Mouse (Mus musculus) mouse trophoblast stem cell (cell line): ENCODE data around the gene Ipo5.

Experiments used
- in situ Hi-C, 2 experiments: fragments of 300-500 bp; cut with MseI, MboI; formaldehyde crosslinking; loops; 2 replicates in 1 of 2; 3 replicates in 1 of 2; pipeline ENCODE4 v1.15.1; 2025

Gene Ipo5

GRCm38 (mm10) chr14:120921805-120922204, 10.8 kb downstream of the Ipo5 start:
- in situ Hi-C loops = no loop called here

- in situ Hi-C loops = no loop called here
Observed at GRCm38 (mm10) chr14:120924044-120924443, 13.0 kb downstream of the Ipo5 start.

- in situ Hi-C loops = no loop called here
Observed at GRCm38 (mm10) chr14:120925731-120926585, 14.9 kb downstream of the Ipo5 start.

GRCm38 (mm10) chr14:120931236-120931635, 20.2 kb downstream of the Ipo5 start:
- in situ Hi-C loops = no loop called here

- in situ Hi-C loops = no loop called here
Observed at GRCm38 (mm10) chr14:120933624-120934023, 22.6 kb downstream of the Ipo5 start.

GRCm38 (mm10) chr14:120937102-120937501, 26.1 kb downstream of the Ipo5 start:
- in situ Hi-C loops = no loop called here

- in situ Hi-C loops = no loop called here
Observed at GRCm38 (mm10) chr14:120942803-120943202, 31.8 kb downstream of the Ipo5 start.

GRCm38 (mm10) chr14:120945146-120945545, 34.1 kb downstream of the Ipo5 start:
- in situ Hi-C loops = no loop called here

GRCm38 (mm10) chr14:120947104-120947503, 36.1 kb downstream of the Ipo5 start:
- in situ Hi-C loops = no loop called here

GRCm38 (mm10) chr14:120949002-120949401, 38.0 kb downstream of the Ipo5 start:
- in situ Hi-C loops = no loop called here

- in situ Hi-C loops = no loop called here
Observed at GRCm38 (mm10) chr14:120950068-120950467, 39.0 kb downstream of the Ipo5 start.

- in situ Hi-C loops = no loop called here
Observed at GRCm38 (mm10) chr14:120952434-120952833, 41.4 kb downstream of the Ipo5 start.

GRCm38 (mm10) chr14:120960551-120960950, 49.5 kb downstream of the Ipo5 start:
- in situ Hi-C loops = no loop called here

GRCm38 (mm10) chr14:120960991-120961390, 50.0 kb downstream of the Ipo5 start:
- in situ Hi-C loops = no loop called here

GRCm38 (mm10) chr14:120967072-120967471, 56.0 kb downstream of the Ipo5 start:
- in situ Hi-C loops = no loop called here

- in situ Hi-C loops = no loop called here
Observed at GRCm38 (mm10) chr14:120968723-120969122, 57.7 kb downstream of the Ipo5 start.

- in situ Hi-C loops = loop anchor here in 1 of 2 experiments (5.0 kb wide), 1 partner anchor 137 kb away; no protein-coding TSS in a partner anchor
Observed at GRCm38 (mm10) chr14:120969673-120970072, 58.6 kb downstream of the Ipo5 start.

GRCm38 (mm10) chr14:120970637-120971036, 59.6 kb downstream of the Ipo5 start:
- in situ Hi-C loops = loop anchor here in 1 of 2 experiments (5.0 kb wide), 1 partner anchor 138 kb away; no protein-coding TSS in a partner anchor

GRCm38 (mm10) chr14:120971313-120971712, 60.3 kb downstream of the Ipo5 start:
- in situ Hi-C loops = loop anchor here in 1 of 2 experiments (5.0 kb wide), 1 partner anchor 139 kb away; no protein-coding TSS in a partner anchor

- in situ Hi-C loops = no loop called here
Observed at GRCm38 (mm10) chr14:120979559-120979958, 68.5 kb downstream of the Ipo5 start.

- in situ Hi-C loops = no loop called here
Observed at GRCm38 (mm10) chr14:120989126-120989525, 78.1 kb downstream of the Ipo5 start.
